Mouse (Mus musculus): ENCODE results near the gene Lsr. TPM values are rescaled to one million over a fixed set of nuclear protein-coding genes. Genes with fewer than 3 reads are reported as not detected.

Gene Lsr
- polyA plus RNA-seq, 1 experiment from 2014 or later: 31.3 TPM

DNA sequence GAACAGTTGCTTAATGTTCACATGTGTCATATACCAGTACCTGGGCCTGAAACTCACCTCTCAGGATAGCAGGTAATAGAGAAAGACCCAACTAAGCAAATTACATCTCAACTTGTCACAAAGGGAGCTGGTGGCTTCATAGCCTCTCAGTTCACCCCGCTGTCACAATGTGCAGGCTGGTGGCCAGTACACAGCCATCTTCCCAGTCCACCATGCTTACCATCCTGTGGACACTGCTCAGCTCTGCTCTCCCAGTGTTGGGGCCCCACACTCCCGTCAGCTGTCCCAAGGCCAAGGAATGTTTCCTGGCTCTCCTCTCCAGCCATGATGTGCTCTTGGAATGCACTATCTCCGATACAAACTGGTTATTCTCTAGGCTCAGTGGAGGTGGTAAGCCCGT lies 8.4 kb upstream of the Lsr start:
- no peak overlapping the region for H3K4me3 ChIP-seq
- no peaks in the 10 kb centered on the region for H3K36me3 ChIP-seq
- no peaks in the 10 kb centered on the region for H3K9me3 ChIP-seq (replicated peaks)
- no peak for DNase-seq (ENCODE audit: low spot score)
- no peaks in the 10 kb centered on the region for H3K27me3 ChIP-seq (ENCODE audit: low read depth, poor library complexity, severe bottlenecking)
- WGBS: 89% methylated on average over 4 of the region's 4 CpGs
- no peak overlapping the region for H3K27ac ChIP-seq
- no peaks in the 10 kb centered on the region for H3K4me1 ChIP-seq

DNA sequence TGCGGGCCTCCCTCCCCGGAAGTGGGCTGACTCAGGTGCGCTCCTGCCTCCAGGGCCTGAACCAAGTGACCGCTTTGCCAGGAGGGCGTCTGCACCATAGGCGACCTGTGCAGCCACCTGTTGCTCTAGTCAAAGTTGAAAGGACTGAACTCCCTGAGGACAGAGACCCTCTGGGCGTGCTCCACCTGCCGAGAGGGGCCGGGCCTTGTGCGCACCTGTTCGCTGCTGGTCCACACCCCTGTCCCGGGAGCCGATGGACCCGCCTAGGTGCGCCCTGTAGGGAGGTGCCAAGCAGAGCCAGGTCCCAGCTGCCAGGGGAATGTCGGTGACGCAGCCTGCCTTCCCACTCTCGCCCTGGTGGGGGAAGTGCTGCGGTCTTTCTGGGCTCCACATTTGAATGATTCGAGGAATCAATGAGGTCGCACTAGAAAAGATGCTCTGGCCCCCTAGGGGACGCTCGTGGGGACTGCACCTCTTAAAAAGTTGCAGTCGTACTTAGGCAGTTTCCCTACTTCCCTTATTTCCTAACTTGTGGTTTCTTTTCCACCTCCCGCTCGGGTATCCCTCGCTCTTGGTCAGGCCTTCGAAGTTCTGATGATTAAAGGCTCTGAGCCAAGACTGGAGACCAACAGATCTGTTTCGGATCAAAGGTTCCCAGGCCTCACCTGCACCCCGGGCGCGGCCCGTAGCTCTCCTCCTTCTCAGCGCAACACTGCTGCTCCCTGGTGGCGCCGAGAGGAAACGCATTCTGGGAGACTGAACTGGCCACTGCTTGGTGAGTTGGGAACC lies 431 bp upstream of the Lsr start, which contains the start of gene Fam187b:
TSS of gene Fam187b (plus strand) at position 290 of the 789 bp plus-strand sequence.
- peaks cover 25% of the 10 kb centered on the region for H3K27me3 ChIP-seq (ENCODE audit: low read depth, poor library complexity, severe bottlenecking)
- peak; percentile 89 for DNase-seq (ENCODE audit: low spot score)
- whole genome bisulfite sequencing: under 1% methylated on average over 37 of the region's 37 CpGs
- H3K27ac ChIP-seq: peak within 1 kb of the TSS; percentile 75
- peaks cover 4% of the 10 kb centered on the region; the same call in 1 of the 2 replicates for H3K36me3 ChIP-seq
- H3K4me3 ChIP-seq: peak within 1 kb of the TSS; percentile 50
- no peaks in the 10 kb centered on the region for H3K9me3 ChIP-seq (replicated peaks)
- H3K4me1 ChIP-seq: peaks cover 24% of the 10 kb centered on the region

GRCm38 (mm10) chr7:30972426-30973250 lies 626 bp downstream of the Lsr start:
- peaks cover 4% of the 10 kb centered on the region; the same call in 1 of the 2 replicates for H3K36me3 ChIP-seq
- H3K4me3 ChIP-seq: peak overlapping the region; percentile 50
- peak overlapping the region; percentile 74 for H3K27ac ChIP-seq
- 4% methylated on average over 41 of the region's 41 CpGs for WGBS
- H3K4me1 ChIP-seq: peaks cover 26% of the 10 kb centered on the region
- H3K27me3 ChIP-seq (ENCODE audit: low read depth, poor library complexity, severe bottlenecking): peaks cover 25% of the 10 kb centered on the region
- H3K9me3 ChIP-seq (replicated peaks): no peaks in the 10 kb centered on the region
- no peak for DNase-seq (ENCODE audit: low spot score)

GRCm38 (mm10) chr7:30971901-30972300 lies 1.4 kb downstream of the Lsr start:
- Histone ChIP-seq H3K4me3 (peak overlapping the region; percentile 20; the same call in 1 of the 2 replicates), H3K9me3 (replicated peaks) (no peaks in the 10 kb centered on the region), H3K4me1 (peaks cover 33% of the 10 kb centered on the region), H3K27me3 (ENCODE audit: low read depth, poor library complexity, severe bottlenecking) (peaks cover 25% of the 10 kb centered on the region), H3K27ac (no peak overlapping the region), H3K36me3 (peaks cover 4% of the 10 kb centered on the region; the same call in 1 of the 2 replicates)
- WGBS: 86% methylated on average over 15 of the region's 15 CpGs
- no peak for DNase-seq (ENCODE audit: low spot score)

- no peak for DNase-seq (ENCODE audit: low spot score)
- Histone ChIP-seq H3K27me3 (ENCODE audit: low read depth, poor library complexity, severe bottlenecking) (peaks cover 25% of the 10 kb centered on the region), H3K27ac (no peak overlapping the region), H3K4me3 (no peak overlapping the region), H3K4me1 (peaks cover 33% of the 10 kb centered on the region), H3K36me3 (peaks cover 8% of the 10 kb centered on the region; the same call in 1 of the 2 replicates), H3K9me3 (replicated peaks) (no peaks in the 10 kb centered on the region)
- WGBS: 78% methylated on average over 4 of the region's 4 CpGs
Measured at GRCm38 (mm10) chr7:30969174-30969573, 4.1 kb downstream of the Lsr start.

- Histone ChIP-seq H3K9me3 (replicated peaks) (no peaks in the 10 kb centered on the region), H3K27ac (no peak overlapping the region), H3K36me3 (peaks cover 8% of the 10 kb centered on the region; the same call in 1 of the 2 replicates), H3K27me3 (ENCODE audit: low read depth, poor library complexity, severe bottlenecking) (peaks cover 24% of the 10 kb centered on the region), H3K4me1 (peaks cover 32% of the 10 kb centered on the region), H3K4me3 (no peak overlapping the region)
- no peak for DNase-seq (ENCODE audit: low spot score)
- WGBS: 93% methylated on average over 8 of the region's 8 CpGs
Measured at GRCm38 (mm10) chr7:30968611-30969010, 4.7 kb downstream of the Lsr start.

- Histone ChIP-seq H3K9me3 (replicated peaks) (no peaks in the 10 kb centered on the region), H3K36me3 (peaks cover 11% of the 10 kb centered on the region; the same call in 1 of the 2 replicates), H3K27me3 (ENCODE audit: low read depth, poor library complexity, severe bottlenecking) (peaks cover 4% of the 10 kb centered on the region), H3K4me1 (peaks cover 19% of the 10 kb centered on the region), H3K27ac (0 out of 2 replicates have a peak overlapping the region, but pooled peaks have one; percentile 3), H3K4me3 (no peak overlapping the region)
- WGBS: 82% methylated on average over 3 of the region's 3 CpGs
- DNase-seq (ENCODE audit: low spot score): no peak
Measured at GRCm38 (mm10) chr7:30966657-30967056, 6.6 kb downstream of the Lsr start.

DNA sequence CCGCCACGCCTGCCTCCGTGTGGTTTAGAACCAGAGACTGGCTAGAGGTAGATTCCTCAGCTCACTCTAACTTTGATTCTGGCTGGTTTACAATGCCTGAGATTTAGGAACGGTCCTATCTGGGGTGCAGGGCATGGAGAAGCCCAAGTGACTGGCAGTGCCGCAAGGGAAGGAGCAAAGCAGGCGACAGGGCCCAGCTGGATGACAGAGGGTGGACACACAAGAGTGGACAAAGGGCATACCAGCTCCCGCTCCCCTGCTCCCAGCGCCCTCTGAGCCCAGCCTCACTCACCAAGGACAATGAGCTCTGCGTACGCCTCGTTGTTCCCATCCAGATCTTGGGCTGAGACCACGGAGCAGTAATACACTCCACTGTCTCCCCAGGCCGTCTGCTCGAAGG lies 7.6 kb downstream of the Lsr start:
- Histone ChIP-seq H3K4me1 (peaks cover 19% of the 10 kb centered on the region), H3K4me3 (no peak overlapping the region), H3K9me3 (replicated peaks) (no peaks in the 10 kb centered on the region), H3K27ac (0 out of 2 replicates have a peak overlapping the region, but pooled peaks have one; percentile 36), H3K36me3 (peaks cover 12% of the 10 kb centered on the region; the same call in 1 of the 2 replicates), H3K27me3 (ENCODE audit: low read depth, poor library complexity, severe bottlenecking) (no peaks in the 10 kb centered on the region)
- WGBS: 91% methylated on average over 14 of the region's 14 CpGs
- DNase-seq (ENCODE audit: low spot score): no peak

- H3K27ac ChIP-seq: no peak overlapping the region
- peaks cover 19% of the 10 kb centered on the region; the same call in 1 of the 2 replicates for H3K36me3 ChIP-seq
- no peak overlapping the region for H3K4me3 ChIP-seq
- peaks cover 15% of the 10 kb centered on the region for H3K4me1 ChIP-seq
- no peak for DNase-seq (ENCODE audit: low spot score)
- no peaks in the 10 kb centered on the region for H3K27me3 ChIP-seq (ENCODE audit: low read depth, poor library complexity, severe bottlenecking)
- no peaks in the 10 kb centered on the region for H3K9me3 ChIP-seq (replicated peaks)
- WGBS: 90% methylated on average over 7 of the region's 7 CpGs
Measured at GRCm38 (mm10) chr7:30964366-30964765, 8.9 kb downstream of the Lsr start.

DNA sequence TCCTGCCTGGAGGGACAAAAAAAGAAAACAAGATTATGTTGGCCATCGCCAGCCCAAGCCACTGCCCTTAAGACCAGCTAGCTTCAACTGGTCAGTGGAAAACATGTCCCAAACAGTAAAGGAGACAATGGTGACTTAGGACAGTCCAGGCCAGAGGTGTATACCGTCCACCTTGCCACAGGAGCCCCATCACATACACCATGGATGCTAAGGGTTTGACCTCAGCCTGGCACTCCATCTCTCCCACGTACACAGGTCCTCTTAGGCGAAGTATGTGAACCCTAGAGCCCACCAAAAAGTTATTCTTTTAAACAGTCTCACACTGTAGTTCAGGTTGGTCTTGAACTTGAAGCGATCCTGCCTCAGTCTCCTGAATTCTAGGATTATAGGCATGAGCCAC lies 10.4 kb downstream of the Lsr start:
- Histone ChIP-seq H3K4me3 (no peak overlapping the region), H3K27me3 (ENCODE audit: low read depth, poor library complexity, severe bottlenecking) (no peaks in the 10 kb centered on the region), H3K36me3 (peaks cover 34% of the 10 kb centered on the region), H3K9me3 (replicated peaks) (no peaks in the 10 kb centered on the region), H3K27ac (no peak overlapping the region), H3K4me1 (peaks cover 16% of the 10 kb centered on the region)
- 93% methylated on average over 5 of the region's 5 CpGs for WGBS
- no peak for DNase-seq (ENCODE audit: low spot score)

DNA sequence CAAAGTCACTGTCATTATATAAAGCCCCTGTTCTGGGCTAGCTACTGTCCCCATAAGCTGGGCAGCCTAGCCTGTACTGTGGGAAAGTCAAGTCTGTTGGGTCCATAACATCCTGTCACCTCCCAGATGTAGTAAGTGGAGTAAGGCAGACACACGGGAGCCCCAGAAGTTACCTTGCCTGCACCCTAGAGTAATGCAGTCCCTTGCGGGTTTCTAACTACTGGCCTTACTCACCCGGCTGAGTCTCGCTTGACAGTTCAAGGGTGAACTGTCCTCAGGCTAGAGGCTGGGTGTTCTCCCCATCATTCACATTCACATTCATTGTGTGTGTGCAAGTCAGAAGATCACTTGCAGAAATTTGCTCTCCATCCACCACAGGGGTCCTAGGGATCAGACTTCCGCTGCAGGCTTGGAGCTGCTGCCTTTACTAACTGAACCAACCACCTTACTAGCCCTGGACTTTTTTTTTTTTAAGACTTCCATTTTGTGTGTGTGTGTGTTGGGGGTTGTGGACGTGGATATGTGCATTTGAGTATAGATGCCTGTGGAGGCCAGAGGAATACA lies 13.4 kb downstream of the Lsr start:
- Histone ChIP-seq H3K4me1 (peaks cover 19% of the 10 kb centered on the region), H3K27me3 (ENCODE audit: low read depth, poor library complexity, severe bottlenecking) (no peaks in the 10 kb centered on the region), H3K36me3 (peaks cover 35% of the 10 kb centered on the region), H3K27ac (no peak overlapping the region), H3K4me3 (no peak overlapping the region), H3K9me3 (replicated peaks) (no peaks in the 10 kb centered on the region)
- DNase-seq (ENCODE audit: low spot score): no peak
- 90% methylated on average over 6 of the region's 6 CpGs for WGBS

DNA sequence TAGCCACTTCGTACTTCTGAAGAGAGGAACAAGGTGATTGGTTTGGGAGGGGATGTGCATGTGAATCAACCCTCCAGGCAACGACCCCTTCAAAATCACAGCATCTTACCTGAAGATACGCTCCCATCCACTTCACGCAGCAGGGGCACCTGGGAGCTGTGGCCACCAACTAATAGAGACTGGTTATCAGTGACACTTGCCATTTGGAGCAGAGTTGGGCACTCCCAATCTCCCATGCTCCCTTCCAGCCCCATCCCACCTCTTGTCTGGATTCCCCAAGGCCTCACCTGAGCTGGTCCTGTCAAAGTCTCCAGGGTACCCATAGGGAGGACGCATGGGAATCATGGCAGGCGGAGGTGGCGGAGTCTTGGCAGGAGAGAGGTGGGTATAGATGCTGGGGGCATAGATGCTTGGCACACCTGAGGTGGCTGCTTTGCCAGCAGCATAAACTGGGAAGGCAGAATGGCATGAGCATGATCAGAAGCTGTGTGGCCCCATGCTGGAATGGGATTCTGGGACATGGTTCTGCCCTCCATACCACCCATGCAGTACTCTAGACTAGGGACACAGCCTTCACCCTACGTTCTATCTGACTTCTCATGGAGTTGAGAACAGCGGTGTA lies 14.3 kb downstream of the Lsr start:
- Histone ChIP-seq H3K27me3 (ENCODE audit: low read depth, poor library complexity, severe bottlenecking) (no peaks in the 10 kb centered on the region), H3K9me3 (replicated peaks) (no peaks in the 10 kb centered on the region), H3K27ac (no peak overlapping the region), H3K36me3 (peaks cover 44% of the 10 kb centered on the region), H3K4me3 (no peak overlapping the region), H3K4me1 (peaks cover 19% of the 10 kb centered on the region)
- no peak for DNase-seq (ENCODE audit: low spot score)
- WGBS: 98% methylated on average over 9 of the region's 9 CpGs
